Mouse (Mus musculus): ENCODE measurements around the gene Crygd.
"Not testable (repeated sequence)": the region's sequence is repeated elsewhere in the genome, so short reads cannot be mapped to it uniquely, and the experiment has no call there.

Gene Crygd

GRCm38 (mm10) chr1:65063352-65063751 lies at the start of gene Crygd:
TSS of gene Crygd (minus strand) at chr1:65063452.
- DNase-seq (ENCODE audit: low read depth, low spot score), result no peak

- no peak for DNase-seq (ENCODE audit: low read depth, low spot score)
Measured at GRCm38 (mm10) chr1:65112807-65113196, 49.5 kb upstream of the Crygd start.

GRCm38 (mm10) chr1:65112031-65112806 lies 49.0 kb upstream of the Crygd start:
- peak; percentile 92 for DNase-seq (ENCODE audit: low read depth, low spot score)

DNA sequence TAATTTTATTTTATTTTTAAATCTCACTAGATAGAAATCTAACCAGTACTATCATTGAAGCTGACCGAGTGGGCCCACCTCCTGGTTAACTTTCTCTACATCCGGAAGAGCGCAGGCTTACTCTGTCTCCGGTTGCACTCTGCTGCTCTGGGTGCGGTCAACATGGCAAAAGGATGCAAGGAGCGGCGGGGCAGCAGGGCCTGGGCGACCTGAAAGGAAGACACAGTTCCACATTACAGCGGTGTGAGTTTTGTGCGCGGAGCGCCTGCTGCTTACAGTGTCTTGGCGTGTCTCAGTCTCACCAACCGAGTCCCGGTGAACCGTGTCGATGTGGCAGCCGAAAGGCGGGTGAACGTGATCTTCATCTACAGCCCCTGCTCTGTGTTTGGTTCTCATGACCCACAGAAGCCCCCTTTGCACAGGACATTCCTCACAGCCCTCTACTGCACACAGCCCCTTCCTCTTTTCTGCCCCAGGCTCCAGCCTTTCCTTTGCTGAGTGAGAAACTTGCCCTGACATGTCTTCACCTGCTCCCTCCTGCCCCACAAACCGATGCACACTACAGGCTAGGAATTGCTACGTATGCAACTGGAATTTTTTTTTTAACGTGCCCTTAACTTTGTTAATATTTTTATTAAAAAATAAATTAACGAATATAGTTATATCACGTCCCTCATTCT lies 46.6 kb upstream of the Crygd start:
- peak; percentile 80 for DNase-seq (ENCODE audit: low read depth, low spot score)

GRCm38 (mm10) chr1:65109196-65109595 lies 45.9 kb upstream of the Crygd start:
- no peak for DNase-seq (ENCODE audit: low read depth, low spot score)

DNA sequence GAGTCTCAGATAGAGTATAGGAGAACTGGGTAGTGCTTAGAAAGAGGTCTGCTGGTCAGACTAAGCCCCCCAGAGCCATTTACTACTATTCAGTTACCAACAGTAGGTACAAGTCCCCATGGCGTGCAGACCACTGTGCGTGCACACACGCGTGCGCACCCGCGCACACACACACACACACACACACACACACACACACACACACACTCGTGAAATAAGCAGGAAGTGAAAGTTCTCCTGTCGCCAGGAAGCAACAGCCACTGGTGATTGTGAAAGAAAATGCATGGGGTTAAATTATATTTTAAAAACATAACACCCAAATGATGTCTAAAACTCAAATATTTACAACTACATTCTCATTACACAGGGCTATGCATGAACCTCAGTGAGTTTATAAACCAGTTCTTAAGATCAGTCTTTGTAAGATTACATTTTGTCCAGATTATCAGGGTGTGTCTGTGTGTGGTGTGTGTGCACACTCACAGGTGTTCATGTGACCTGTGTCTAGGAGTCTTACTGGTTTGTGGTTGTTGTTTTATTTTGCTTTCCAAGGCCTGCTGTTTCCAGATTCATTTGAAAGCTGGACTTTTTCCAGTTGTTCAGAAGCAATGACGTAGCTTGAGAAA lies 44.5 kb upstream of the Crygd start:
- no peak for DNase-seq (ENCODE audit: low read depth, low spot score)

GRCm38 (mm10) chr1:65103273-65103672 lies 40.0 kb upstream of the Crygd start, which contains the start of gene Cryga:
TSS of gene Cryga (minus strand) at chr1:65103373.
- DNase-seq (ENCODE audit: low read depth, low spot score), result peak; percentile 27

GRCm38 (mm10) chr1:65096953-65097352 lies 33.7 kb upstream of the Crygd start:
- DNase-seq (ENCODE audit: low read depth, low spot score), result no peak

GRCm38 (mm10) chr1:65091566-65091965 lies 28.3 kb upstream of the Crygd start:
- no peak for DNase-seq (ENCODE audit: low read depth, low spot score)

DNA sequence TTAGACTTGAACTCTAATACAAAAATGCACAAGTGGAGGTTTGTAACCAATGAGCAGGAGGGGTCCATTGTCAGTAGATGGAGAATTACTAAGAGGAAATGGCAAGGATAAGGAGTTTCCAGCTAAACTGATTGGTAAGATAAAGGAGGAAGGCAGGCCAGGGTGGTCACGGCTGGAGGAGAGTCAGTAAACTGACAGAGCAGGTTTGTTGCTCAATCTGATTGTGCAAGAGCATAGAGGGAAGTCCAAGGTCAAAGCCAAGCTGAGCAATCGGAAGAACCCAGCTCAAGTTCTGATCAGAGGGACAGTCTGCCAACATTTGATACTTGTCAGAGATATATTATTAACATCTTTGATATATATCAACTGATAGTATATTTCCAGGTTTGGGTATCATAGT lies 27.1 kb upstream of the Crygd start:
- no peak for DNase-seq (ENCODE audit: low read depth, low spot score)

- no peak for DNase-seq (ENCODE audit: low read depth, low spot score)
Measured at GRCm38 (mm10) chr1:65088567-65089356, 25.5 kb upstream of the Crygd start.

- DNase-seq (ENCODE audit: low read depth, low spot score), result no peak
Measured at GRCm38 (mm10) chr1:65082188-65082587, 18.9 kb upstream of the Crygd start, which contains the start of gene Crygb. TSS of gene Crygb (minus strand) at chr1:65082288.

GRCm38 (mm10) chr1:65075607-65076006 lies 12.4 kb upstream of the Crygd start:
- peak; percentile 46 for DNase-seq (ENCODE audit: low read depth, low spot score)

DNA sequence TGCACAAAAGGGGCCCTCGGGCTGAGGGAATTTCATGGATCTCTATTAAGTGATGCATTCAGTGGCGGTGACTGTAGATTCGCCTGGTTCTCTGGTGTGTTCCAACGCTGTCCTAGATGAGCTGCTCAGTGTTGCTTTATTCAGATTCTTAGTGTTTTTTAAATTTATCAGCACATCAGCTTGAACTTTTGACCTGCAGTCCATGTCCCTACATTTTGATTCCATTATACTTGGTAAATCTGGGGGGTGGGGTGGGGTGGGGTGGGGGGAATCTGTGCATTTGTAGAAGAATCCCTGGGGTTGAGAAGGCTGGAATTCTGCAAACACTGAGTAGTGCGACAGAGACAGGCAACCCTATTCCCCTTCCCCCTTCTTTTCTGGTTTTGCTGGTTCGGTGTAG lies 10.3 kb upstream of the Crygd start, which contains the start of gene Crygc:
Gene Crygc, minus strand, starts transcription at position 101 of the 400 bp plus-strand sequence.
- no peak for DNase-seq (ENCODE audit: low read depth, low spot score)

DNA sequence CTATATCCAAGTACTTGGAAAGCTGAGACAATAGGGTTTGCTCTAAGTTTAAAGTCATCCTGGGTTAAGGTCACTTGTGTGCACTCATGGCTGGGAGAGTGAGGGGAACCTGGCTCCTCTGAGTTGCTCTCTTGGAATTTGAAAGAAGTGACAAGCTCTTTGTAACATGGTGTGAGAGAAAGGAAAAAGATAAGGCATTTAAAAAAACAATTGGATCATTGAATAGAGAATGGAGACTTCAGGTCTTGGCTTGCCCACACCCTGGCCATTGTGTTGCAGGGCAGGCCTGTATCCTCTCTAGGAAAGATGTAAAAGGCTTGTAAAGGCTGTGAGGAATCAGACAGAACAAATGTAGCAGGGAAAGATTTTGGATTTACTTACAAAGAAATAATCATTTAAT lies 4.6 kb upstream of the Crygd start:
- peak; percentile 58 for DNase-seq (ENCODE audit: low read depth, low spot score)

- no peak for DNase-seq (ENCODE audit: low read depth, low spot score)
Measured at GRCm38 (mm10) chr1:65064201-65064600, 949 bp upstream of the Crygd start.

DNA sequence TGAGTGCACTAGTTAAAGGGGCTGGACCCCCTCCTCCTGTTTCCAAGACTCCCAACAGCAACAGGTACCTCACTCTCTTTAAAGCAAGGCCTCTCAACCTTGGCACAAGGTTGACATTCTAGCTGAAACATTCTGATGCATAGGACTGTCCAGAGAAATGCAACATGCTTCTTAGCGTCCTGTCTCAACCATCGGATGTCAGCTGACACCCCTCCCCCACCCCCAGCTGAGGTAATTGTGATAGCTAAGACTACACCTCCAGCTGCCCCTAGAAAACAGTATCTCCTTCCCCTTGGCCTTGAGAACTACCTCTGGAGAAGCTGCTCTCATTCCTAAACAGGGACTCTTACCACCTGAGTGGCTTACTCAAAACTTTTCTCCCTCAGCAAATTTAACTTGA lies 11.1 kb downstream of the Crygd start:
- DNase-seq (ENCODE audit: low read depth, low spot score), result peak; percentile 54

DNA sequence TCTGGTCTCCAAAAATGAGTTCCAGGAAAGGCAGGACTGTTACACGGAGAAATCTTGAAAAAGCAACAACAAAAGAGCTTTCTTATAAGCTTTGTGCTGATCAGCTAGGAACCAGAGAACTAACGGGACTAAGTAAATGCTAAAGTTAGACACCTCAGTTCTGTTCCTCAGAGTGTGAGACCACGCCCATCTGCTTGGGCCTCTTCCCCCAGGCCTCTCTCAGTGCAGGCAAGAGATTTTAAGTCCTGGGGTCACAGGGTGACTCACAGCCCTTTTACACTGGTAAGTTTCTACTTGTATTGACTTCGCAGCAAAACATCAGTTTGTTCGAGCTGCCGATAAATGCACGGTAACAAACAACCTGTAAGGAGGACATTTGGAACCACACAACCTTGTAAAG lies 11.6 kb downstream of the Crygd start:
- peak; percentile 58 for DNase-seq (ENCODE audit: low read depth, low spot score)

GRCm38 (mm10) chr1:65050952-65051351 lies 12.3 kb downstream of the Crygd start, which contains the start of gene Cryge:
TSS of gene Cryge (minus strand) at chr1:65051149.
- DNase-seq (ENCODE audit: low read depth, low spot score), result not testable (repeated sequence)

- DNase-seq (ENCODE audit: low read depth, low spot score), result peak; percentile 51
Measured at GRCm38 (mm10) chr1:65048781-65049180, 14.5 kb downstream of the Crygd start.

- peak; percentile 45 for DNase-seq (ENCODE audit: low read depth, low spot score)
Measured at GRCm38 (mm10) chr1:65046401-65047109, 16.7 kb downstream of the Crygd start.
